Mouse (Mus musculus): ENCODE measurements around the gene Dnajc13. TPM values are rescaled to one million over a fixed set of nuclear protein-coding genes. Genes with fewer than 3 reads are reported as not detected.

The Dnajc13 gene
- polyA plus RNA-seq, 1 experiment from 2014 or later = 9.1 TPM

GRCm38 (mm10) chr9:104183181-104183580 lies 79.5 kb downstream of the Dnajc13 start:
- WGBS (ENCODE audit: insufficient replicate concordance) = 79% methylated on average over 5 of the region's 5 CpGs
- Histone ChIP-seq H3K4me2 (ENCODE audit: low read depth, low read length) (no peak overlapping the region), H3K9me3 (replicated peaks; ENCODE audit: control insufficient read depth, low read length) (no peaks in the 10 kb centered on the region), H3K4me1 (ENCODE audit: control insufficient read depth, low read depth, low read length) (no peaks in the 10 kb centered on the region), H3K36me3 (ENCODE audit: control insufficient read depth, insufficient read depth) (peaks cover 20% of the 10 kb centered on the region), H3K27ac (ENCODE audit: low read length) (no peak overlapping the region), H3K4me3 (ENCODE audit: low read depth, low read length) (no peak overlapping the region), H3K27me3 (ENCODE audit: control insufficient read depth, insufficient read depth, low read depth, low read length) (no peaks in the 10 kb centered on the region), H3K9ac (ENCODE audit: low read depth, low read length) (no peak overlapping the region)
- no peak for ATAC-seq (ENCODE audit: low read depth)

DNA sequence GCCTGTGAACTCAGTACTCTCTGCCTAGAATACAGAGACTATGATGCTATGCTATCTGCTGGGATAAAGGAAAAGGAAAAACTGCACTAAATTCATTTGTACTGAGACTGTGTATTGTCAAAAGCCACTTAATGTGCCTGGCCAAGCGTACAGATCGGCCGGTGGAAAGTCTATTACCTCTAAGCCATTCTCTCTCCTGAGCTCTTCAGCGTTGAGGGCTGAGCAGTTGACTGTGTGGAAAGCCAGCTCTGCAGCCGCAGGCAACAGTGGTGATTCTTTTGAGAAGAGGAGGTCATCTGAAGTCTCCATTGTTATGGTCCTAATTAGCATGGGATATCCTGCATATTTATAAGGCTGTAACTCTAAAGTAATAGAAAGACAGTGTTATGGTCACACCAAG lies 80.4 kb downstream of the Dnajc13 start:
- peaks cover 17% of the 10 kb centered on the region for H3K36me3 ChIP-seq (ENCODE audit: control insufficient read depth, insufficient read depth)
- H3K27ac ChIP-seq (ENCODE audit: low read length) = no peak overlapping the region
- no peak overlapping the region for H3K4me2 ChIP-seq (ENCODE audit: low read depth, low read length)
- 85% methylated on average over 5 of the region's 5 CpGs for WGBS (ENCODE audit: insufficient replicate concordance)
- ATAC-seq (ENCODE audit: low read depth) = no peak
- no peaks in the 10 kb centered on the region for H3K9me3 ChIP-seq (replicated peaks; ENCODE audit: control insufficient read depth, low read length)
- no peaks in the 10 kb centered on the region for H3K27me3 ChIP-seq (ENCODE audit: control insufficient read depth, insufficient read depth, low read depth, low read length)
- no peak overlapping the region for H3K4me3 ChIP-seq (ENCODE audit: low read depth, low read length)
- no peak overlapping the region for H3K9ac ChIP-seq (ENCODE audit: low read depth, low read length)
- H3K4me1 ChIP-seq (ENCODE audit: control insufficient read depth, low read depth, low read length) = no peaks in the 10 kb centered on the region

GRCm38 (mm10) chr9:104181626-104182025 lies 81.1 kb downstream of the Dnajc13 start:
- no peaks in the 10 kb centered on the region for H3K4me1 ChIP-seq (ENCODE audit: control insufficient read depth, low read depth, low read length)
- no peak for ATAC-seq (ENCODE audit: low read depth)
- no peak overlapping the region for H3K4me2 ChIP-seq (ENCODE audit: low read depth, low read length)
- no peak overlapping the region for H3K9ac ChIP-seq (ENCODE audit: low read depth, low read length)
- no peak overlapping the region for H3K27ac ChIP-seq (ENCODE audit: low read length)
- no peaks in the 10 kb centered on the region for H3K9me3 ChIP-seq (replicated peaks; ENCODE audit: control insufficient read depth, low read length)
- WGBS (ENCODE audit: insufficient replicate concordance) = 88% methylated on average over 4 of the region's 4 CpGs
- H3K36me3 ChIP-seq (ENCODE audit: control insufficient read depth, insufficient read depth) = peaks cover 13% of the 10 kb centered on the region
- H3K27me3 ChIP-seq (ENCODE audit: control insufficient read depth, insufficient read depth, low read depth, low read length) = no peaks in the 10 kb centered on the region
- H3K4me3 ChIP-seq (ENCODE audit: low read depth, low read length) = no peak overlapping the region

- H3K27ac ChIP-seq (ENCODE audit: low read length) = no peak overlapping the region
- H3K36me3 ChIP-seq (ENCODE audit: control insufficient read depth, insufficient read depth) = peaks cover 10% of the 10 kb centered on the region
- H3K27me3 ChIP-seq (ENCODE audit: control insufficient read depth, insufficient read depth, low read depth, low read length) = no peaks in the 10 kb centered on the region
- ATAC-seq (ENCODE audit: low read depth) = no peak
- no peak overlapping the region for H3K4me2 ChIP-seq (ENCODE audit: low read depth, low read length)
- no peaks in the 10 kb centered on the region for H3K4me1 ChIP-seq (ENCODE audit: control insufficient read depth, low read depth, low read length)
- H3K9ac ChIP-seq (ENCODE audit: low read depth, low read length) = no peak overlapping the region
- WGBS (ENCODE audit: insufficient replicate concordance) = 84% methylated on average over 6 of the region's 6 CpGs
- no peak overlapping the region for H3K4me3 ChIP-seq (ENCODE audit: low read depth, low read length)
- H3K9me3 ChIP-seq (replicated peaks; ENCODE audit: control insufficient read depth, low read length) = no peaks in the 10 kb centered on the region
These were observed 82.7 kb downstream of the Dnajc13 start for GRCm38 (mm10) chr9:104180046-104180445.

GRCm38 (mm10) chr9:104172342-104172741 lies 90.4 kb downstream of the Dnajc13 start:
- ATAC-seq (ENCODE audit: low read depth) = no peak
- no peak overlapping the region for H3K4me2 ChIP-seq (ENCODE audit: low read depth, low read length)
- H3K27ac ChIP-seq (ENCODE audit: low read length) = no peak overlapping the region
- 82% methylated on average over 6 of the region's 6 CpGs for WGBS (ENCODE audit: insufficient replicate concordance)
- no peaks in the 10 kb centered on the region for H3K9me3 ChIP-seq (replicated peaks; ENCODE audit: control insufficient read depth, low read length)
- peaks cover 3% of the 10 kb centered on the region; the same call in 1 of the 2 replicates for H3K36me3 ChIP-seq (ENCODE audit: control insufficient read depth, insufficient read depth)
- H3K9ac ChIP-seq (ENCODE audit: low read depth, low read length) = no peak overlapping the region
- H3K4me1 ChIP-seq (ENCODE audit: control insufficient read depth, low read depth, low read length) = no peaks in the 10 kb centered on the region
- no peaks in the 10 kb centered on the region for H3K27me3 ChIP-seq (ENCODE audit: control insufficient read depth, insufficient read depth, low read depth, low read length)
- H3K4me3 ChIP-seq (ENCODE audit: low read depth, low read length) = no peak overlapping the region

DNA sequence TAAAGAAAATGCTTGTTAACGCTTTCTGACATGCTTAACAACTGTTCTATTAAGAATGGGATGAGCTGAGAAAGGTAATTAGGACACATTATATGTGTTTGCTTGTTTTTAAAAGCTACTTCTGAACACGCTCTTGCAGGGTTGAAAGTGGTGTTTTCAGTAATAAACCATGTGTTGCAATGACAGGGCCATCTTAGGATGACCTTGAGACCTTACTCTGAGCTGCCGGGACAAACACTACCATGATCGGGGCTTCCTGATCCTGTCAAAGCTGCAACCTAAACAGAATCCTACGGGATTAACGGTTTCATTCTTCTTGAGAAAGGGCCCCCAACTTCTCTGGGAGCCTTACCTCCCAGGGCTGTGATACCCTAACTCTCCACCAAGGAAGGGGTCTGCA lies 91.1 kb downstream of the Dnajc13 start:
- ATAC-seq (ENCODE audit: low read depth) = peak; percentile 50; the same call in 1 of the 2 replicates
- WGBS (ENCODE audit: insufficient replicate concordance) = 77% methylated on average over 6 of the region's 6 CpGs
- H3K9ac ChIP-seq (ENCODE audit: low read depth, low read length) = no peak overlapping the region
- H3K4me3 ChIP-seq (ENCODE audit: low read depth, low read length) = no peak overlapping the region
- H3K27me3 ChIP-seq (ENCODE audit: control insufficient read depth, insufficient read depth, low read depth, low read length) = no peaks in the 10 kb centered on the region
- peaks cover 3% of the 10 kb centered on the region; the same call in 1 of the 2 replicates for H3K36me3 ChIP-seq (ENCODE audit: control insufficient read depth, insufficient read depth)
- no peak overlapping the region for H3K4me2 ChIP-seq (ENCODE audit: low read depth, low read length)
- H3K9me3 ChIP-seq (replicated peaks; ENCODE audit: control insufficient read depth, low read length) = no peaks in the 10 kb centered on the region
- H3K27ac ChIP-seq (ENCODE audit: low read length) = no peak overlapping the region
- H3K4me1 ChIP-seq (ENCODE audit: control insufficient read depth, low read depth, low read length) = no peaks in the 10 kb centered on the region

- Histone ChIP-seq H3K36me3 (ENCODE audit: control insufficient read depth, insufficient read depth) (peaks cover 6% of the 10 kb centered on the region), H3K9me3 (replicated peaks; ENCODE audit: control insufficient read depth, low read length) (no peaks in the 10 kb centered on the region), H3K4me3 (ENCODE audit: low read depth, low read length) (no peak overlapping the region), H3K4me2 (ENCODE audit: low read depth, low read length) (no peak overlapping the region), H3K9ac (ENCODE audit: low read depth, low read length) (no peak overlapping the region), H3K4me1 (ENCODE audit: control insufficient read depth, low read depth, low read length) (no peaks in the 10 kb centered on the region), H3K27ac (ENCODE audit: low read length) (no peak overlapping the region), H3K27me3 (ENCODE audit: control insufficient read depth, insufficient read depth, low read depth, low read length) (no peaks in the 10 kb centered on the region)
- ATAC-seq (ENCODE audit: low read depth) = no peak
- 78% methylated on average over 10 of the region's 10 CpGs for WGBS (ENCODE audit: insufficient replicate concordance)
These were observed 92.7 kb downstream of the Dnajc13 start for GRCm38 (mm10) chr9:104169986-104170385.

DNA sequence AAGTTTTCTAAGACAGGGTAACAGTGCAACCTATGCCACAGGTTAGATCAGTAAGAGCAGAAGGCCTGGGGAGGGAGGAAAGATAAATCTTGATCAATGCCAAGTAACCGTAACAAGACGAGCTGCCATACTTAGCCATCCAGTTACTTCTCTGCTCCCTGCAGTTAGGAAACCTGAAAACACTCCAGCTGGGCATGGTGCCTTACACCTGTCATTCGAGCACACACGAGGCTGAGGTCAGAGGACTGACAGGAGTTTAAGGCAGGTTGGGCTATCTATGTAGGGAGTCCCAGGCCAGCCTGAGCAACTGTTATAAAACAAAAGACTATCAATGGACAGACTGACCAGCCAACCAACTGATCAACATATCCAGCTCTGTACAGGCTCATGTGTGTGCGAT lies 96.8 kb downstream of the Dnajc13 start:
- no peak overlapping the region for H3K9ac ChIP-seq (ENCODE audit: low read depth, low read length)
- no peak overlapping the region for H3K27ac ChIP-seq (ENCODE audit: low read length)
- 81% methylated on average over 5 of the region's 5 CpGs for WGBS (ENCODE audit: insufficient replicate concordance)
- peaks cover 8% of the 10 kb centered on the region for H3K36me3 ChIP-seq (ENCODE audit: control insufficient read depth, insufficient read depth)
- no peaks in the 10 kb centered on the region for H3K27me3 ChIP-seq (ENCODE audit: control insufficient read depth, insufficient read depth, low read depth, low read length)
- H3K4me2 ChIP-seq (ENCODE audit: low read depth, low read length) = no peak overlapping the region
- no peaks in the 10 kb centered on the region for H3K9me3 ChIP-seq (replicated peaks; ENCODE audit: control insufficient read depth, low read length)
- ATAC-seq (ENCODE audit: low read depth) = no peak
- H3K4me3 ChIP-seq (ENCODE audit: low read depth, low read length) = no peak overlapping the region
- no peaks in the 10 kb centered on the region for H3K4me1 ChIP-seq (ENCODE audit: control insufficient read depth, low read depth, low read length)

DNA sequence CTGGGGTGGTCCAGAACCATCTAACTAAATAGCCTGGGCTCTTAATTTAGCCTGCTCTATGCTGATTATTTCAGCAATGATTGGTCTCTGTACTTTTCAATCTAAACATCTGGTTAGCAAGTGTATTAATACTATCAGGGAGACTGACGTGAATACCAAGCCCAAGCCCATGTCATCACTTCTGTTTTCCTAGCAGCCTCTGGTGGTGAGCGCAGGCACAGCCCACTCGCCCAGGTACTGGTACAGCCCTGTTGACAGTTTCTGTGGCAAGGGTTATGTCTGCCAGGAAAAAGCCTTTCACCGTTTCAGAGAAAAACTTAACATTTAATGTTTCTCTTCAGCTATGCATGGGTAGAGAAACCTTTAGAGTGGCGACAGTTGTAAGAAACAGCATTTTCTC lies 98.5 kb downstream of the Dnajc13 start:
- no peak overlapping the region for H3K9ac ChIP-seq (ENCODE audit: low read depth, low read length)
- 73% methylated on average over 5 of the region's 5 CpGs for WGBS (ENCODE audit: insufficient replicate concordance)
- no peak overlapping the region for H3K4me3 ChIP-seq (ENCODE audit: low read depth, low read length)
- no peak overlapping the region for H3K4me2 ChIP-seq (ENCODE audit: low read depth, low read length)
- no peak overlapping the region for H3K27ac ChIP-seq (ENCODE audit: low read length)
- H3K27me3 ChIP-seq (ENCODE audit: control insufficient read depth, insufficient read depth, low read depth, low read length) = no peaks in the 10 kb centered on the region
- no peak for ATAC-seq (ENCODE audit: low read depth)
- H3K4me1 ChIP-seq (ENCODE audit: control insufficient read depth, low read depth, low read length) = no peaks in the 10 kb centered on the region
- H3K36me3 ChIP-seq (ENCODE audit: control insufficient read depth, insufficient read depth) = peaks cover 11% of the 10 kb centered on the region
- no peaks in the 10 kb centered on the region for H3K9me3 ChIP-seq (replicated peaks; ENCODE audit: control insufficient read depth, low read length)
